ENCODE assay signal across 30 mouse cellular contexts in genomic region chr3:53868212-53868611, GRCm38 (mm10). TPM values are rescaled to one million over a fixed set of nuclear protein-coding genes. Genes with fewer than 3 reads are reported as not detected.
"Had no signal": no experiment of that assay in that cellular context is flagged by ENCODE, and none has a peak within 500 bp of the region (broad histone marks: within the 10 kb centered on the region; RNA-seq: fewer than 3 reads in every experiment).

No protein-coding gene starts in this region.

- H3K27ac ChIP-seq: limb, embryonic 10.5 days; limb, embryonic 13.5 days; liver, embryonic 13.5 days; macrophage; neural tube, embryonic 12.5 days; neural tube, embryonic 15.5 days had no signal

- DNase-seq: kidney, adult 18-20 months; kidney, adult 9 months; kidney, postnatal 14 days; kidney, postnatal 4 days; liver; liver, embryonic 13.5 days; lung, adult 2 months; right cerebral cortex, adult 18-20 months; right cerebral cortex, postnatal 14 days; spleen, adult 18-20 months; thymus, adult 18-20 months; thymus, postnatal 14 days; thymus, postnatal 4 days had no signal

- H3K27me3 ChIP-seq: limb, embryonic 13.5 days; liver, embryonic 13.5 days; midbrain, embryonic 12.5 days; midbrain, embryonic 15.5 days; neural tube, embryonic 12.5 days; neural tube, embryonic 15.5 days had no signal

- H3K4me3 ChIP-seq: limb, embryonic 10.5 days; limb, embryonic 13.5 days; liver, embryonic 13.5 days; midbrain, embryonic 12.5 days; midbrain, embryonic 15.5 days; neural tube, embryonic 12.5 days; neural tube, embryonic 15.5 days had no signal

- H3K9me3 ChIP-seq: limb, embryonic 10.5 days; limb, embryonic 13.5 days; liver, embryonic 13.5 days; midbrain, embryonic 12.5 days; midbrain, embryonic 15.5 days; neural tube, embryonic 12.5 days; neural tube, embryonic 15.5 days had no signal

- ATAC-seq: intestine, embryonic 16.5 days; midbrain, embryonic 15.5 days had no signal

- H3K36me3 ChIP-seq: limb, embryonic 10.5 days; limb, embryonic 13.5 days; liver, embryonic 13.5 days; midbrain, embryonic 12.5 days; midbrain, embryonic 15.5 days; neural tube, embryonic 12.5 days; neural tube, embryonic 15.5 days had no signal

- H3K4me2 ChIP-seq: limb, embryonic 13.5 days; liver, embryonic 13.5 days; midbrain, embryonic 12.5 days; midbrain, embryonic 15.5 days; neural tube, embryonic 12.5 days; neural tube, embryonic 15.5 days had no signal

- H3K9ac ChIP-seq: limb, embryonic 13.5 days; liver, embryonic 13.5 days; midbrain, embryonic 12.5 days; midbrain, embryonic 15.5 days; neural tube, embryonic 12.5 days; neural tube, embryonic 15.5 days had no signal

- H3K4me1 ChIP-seq: limb, embryonic 10.5 days; midbrain, embryonic 15.5 days; neural tube, embryonic 12.5 days; neural tube, embryonic 15.5 days had no signal

RNA-seq across cellular contexts. Expression of gene Gm10985, which starts 23.3 kb away (rescaled TPM):
- total RNA-seq: layer of hippocampus, adult 18-20 months; layer of hippocampus, postnatal 14 days; left cerebral cortex, adult 18-20 months; left cerebral cortex, postnatal 25 days; megakaryocyte, adult 5-6 weeks had no signal
- polyA plus RNA-seq: intestine, embryonic 16.5 days; kidney, embryonic 16.5 days; limb, embryonic 10.5 days; limb, embryonic 13.5 days; liver, embryonic 13.5 days; liver, embryonic 16.5 days; lung, adult 2 months; lung, embryonic 16.5 days; macrophage; midbrain, embryonic 12.5 days; midbrain, embryonic 15.5 days; neural tube, embryonic 12.5 days; neural tube, embryonic 15.5 days; testis, adult 2 months had no signal
